Mouse (Mus musculus): ENCODE data around the gene Hrk. TPM values are rescaled to one million over a fixed set of nuclear protein-coding genes. Genes with fewer than 3 reads are reported as not detected.

The Hrk gene
- polyA plus RNA-seq, 1 experiment, result 0.02 TPM

- Histone ChIP-seq H3K4me3 (ENCODE audit: insufficient read depth, low read depth, low read length) (no peak overlapping the region), H3K4me1 (ENCODE audit: control insufficient read depth, insufficient read depth, low read length) (no peaks in the 10 kb centered on the region), H3K27me3 (replicated peaks; ENCODE audit: control insufficient read depth, insufficient read depth, low read length) (no peaks in the 10 kb centered on the region), H3K36me3 (ENCODE audit: control insufficient read depth, insufficient read depth, low read length) (no peaks in the 10 kb centered on the region), H3K27ac (ENCODE audit: insufficient read depth, low read depth, low read length) (no peak overlapping the region)
- TF ChIP-seq POLR2A (IDR thresholded peaks at IDR 0.05; ENCODE audit: low read depth, low read length) (no peak), CTCF (conservative IDR thresholded peaks at IDR 0.05; ENCODE audit: insufficient read depth, insufficient read length, low read depth, low read length) (no peak)
- 22% methylated on average over 18 of the region's 18 CpGs for WGBS
- no peak for DNase-seq
These were observed 27.8 kb downstream of the Hrk start for GRCm38 (mm10) chr5:118192221-118192620.

DNA sequence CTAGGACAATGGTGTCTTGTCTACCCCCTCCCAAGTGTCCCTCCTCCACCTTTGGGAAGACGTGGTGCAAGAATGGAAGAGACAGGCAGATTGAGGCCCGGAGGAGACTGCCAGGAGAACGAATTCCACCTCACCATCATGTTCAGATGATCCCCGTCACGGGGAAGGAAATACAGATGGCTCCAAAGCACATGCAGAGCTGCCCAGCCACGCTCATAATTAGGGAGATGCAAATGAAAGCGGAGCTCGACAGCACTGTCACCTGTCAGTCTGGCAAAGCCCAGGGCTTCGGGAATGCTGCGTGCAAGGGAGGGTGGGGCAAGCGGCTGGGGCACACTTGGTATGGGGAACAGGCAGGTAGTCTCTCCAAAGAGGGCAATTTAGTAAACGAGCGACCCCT is 33.0 kb downstream of the Hrk start:
- WGBS, result 84% methylated on average over 13 of the region's 13 CpGs
- H3K36me3 ChIP-seq (ENCODE audit: control insufficient read depth, insufficient read depth, low read length), result no peaks in the 10 kb centered on the region
- TF ChIP-seq CTCF (conservative IDR thresholded peaks at IDR 0.05; ENCODE audit: insufficient read depth, insufficient read length, low read depth, low read length), result no peak
- TF ChIP-seq POLR2A (IDR thresholded peaks at IDR 0.05; ENCODE audit: low read depth, low read length), result no peak
- no peak overlapping the region for H3K4me3 ChIP-seq (ENCODE audit: insufficient read depth, low read depth, low read length)
- no peaks in the 10 kb centered on the region for H3K4me1 ChIP-seq (ENCODE audit: control insufficient read depth, insufficient read depth, low read length)
- no peak for DNase-seq
- H3K27ac ChIP-seq (ENCODE audit: insufficient read depth, low read depth, low read length), result no peak overlapping the region
- no peaks in the 10 kb centered on the region for H3K27me3 ChIP-seq (replicated peaks; ENCODE audit: control insufficient read depth, insufficient read depth, low read length)

DNA sequence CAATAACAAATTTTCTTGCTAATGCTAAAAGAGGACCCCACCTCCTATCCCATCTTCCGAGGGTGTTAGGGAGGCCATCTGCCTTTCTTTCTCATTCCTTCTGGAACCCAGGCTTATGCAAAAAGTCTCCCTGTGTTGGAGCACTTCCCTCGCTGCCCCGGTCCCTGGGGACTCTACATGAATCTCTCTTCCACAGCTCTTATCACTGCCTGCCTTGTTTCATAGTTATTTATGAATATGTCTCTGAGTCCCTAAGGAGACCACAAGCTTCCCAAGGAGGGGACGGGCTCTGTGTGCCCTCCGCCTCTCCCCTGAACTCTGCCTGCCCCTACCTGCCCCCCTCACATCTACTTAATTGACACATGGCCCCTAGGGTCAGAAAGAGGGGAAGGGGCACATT is 35.2 kb downstream of the Hrk start:
- Histone ChIP-seq H3K27me3 (replicated peaks; ENCODE audit: control insufficient read depth, insufficient read depth, low read length) (no peaks in the 10 kb centered on the region), H3K27ac (ENCODE audit: insufficient read depth, low read depth, low read length) (no peak overlapping the region), H3K36me3 (ENCODE audit: control insufficient read depth, insufficient read depth, low read length) (no peaks in the 10 kb centered on the region), H3K4me3 (ENCODE audit: insufficient read depth, low read depth, low read length) (no peak overlapping the region), H3K4me1 (ENCODE audit: control insufficient read depth, insufficient read depth, low read length) (no peaks in the 10 kb centered on the region)
- WGBS, result 78% methylated on average over 5 of the region's 5 CpGs
- no peak for TF ChIP-seq CTCF (conservative IDR thresholded peaks at IDR 0.05; ENCODE audit: insufficient read depth, insufficient read length, low read depth, low read length)
- TF ChIP-seq POLR2A (IDR thresholded peaks at IDR 0.05; ENCODE audit: low read depth, low read length), result no peak
- DNase-seq, result no peak

- Histone ChIP-seq H3K4me3 (ENCODE audit: insufficient read depth, low read depth, low read length) (no peak overlapping the region), H3K4me1 (ENCODE audit: control insufficient read depth, insufficient read depth, low read length) (no peaks in the 10 kb centered on the region), H3K27ac (ENCODE audit: insufficient read depth, low read depth, low read length) (no peak overlapping the region), H3K36me3 (ENCODE audit: control insufficient read depth, insufficient read depth, low read length) (no peaks in the 10 kb centered on the region), H3K27me3 (replicated peaks; ENCODE audit: control insufficient read depth, insufficient read depth, low read length) (no peaks in the 10 kb centered on the region)
- DNase-seq, result peak; percentile 15
- TF ChIP-seq CTCF (conservative IDR thresholded peaks at IDR 0.05; ENCODE audit: insufficient read depth, insufficient read length, low read depth, low read length), result no peak
- no peak for TF ChIP-seq POLR2A (IDR thresholded peaks at IDR 0.05; ENCODE audit: low read depth, low read length)
- 49% methylated on average over 16 of the region's 16 CpGs for WGBS
These were observed 40.4 kb downstream of the Hrk start for GRCm38 (mm10) chr5:118204675-118205440.

DNA sequence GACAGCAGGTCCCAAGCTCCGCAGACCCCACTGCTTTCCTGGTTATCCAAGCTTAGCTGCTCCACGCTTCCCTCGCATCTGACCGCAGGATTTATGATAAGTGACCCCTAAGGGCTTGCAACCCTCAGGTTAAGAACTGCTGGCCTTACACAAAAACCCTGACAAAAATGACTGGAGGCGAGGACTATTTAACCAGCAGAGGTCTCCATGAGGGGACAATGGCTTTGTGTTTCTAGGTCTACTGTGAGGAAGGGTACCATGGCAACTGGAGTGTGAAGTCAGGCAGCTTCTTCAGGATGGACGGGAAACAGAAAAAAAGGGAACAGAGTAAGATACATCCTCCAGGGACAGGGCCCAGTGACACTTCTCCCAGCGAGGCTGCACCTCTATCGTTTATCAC is 41.4 kb downstream of the Hrk start:
- Histone ChIP-seq H3K4me3 (ENCODE audit: insufficient read depth, low read depth, low read length) (no peak overlapping the region), H3K27me3 (replicated peaks; ENCODE audit: control insufficient read depth, insufficient read depth, low read length) (no peaks in the 10 kb centered on the region), H3K27ac (ENCODE audit: insufficient read depth, low read depth, low read length) (no peak overlapping the region), H3K36me3 (ENCODE audit: control insufficient read depth, insufficient read depth, low read length) (no peaks in the 10 kb centered on the region), H3K4me1 (ENCODE audit: control insufficient read depth, insufficient read depth, low read length) (no peaks in the 10 kb centered on the region)
- WGBS, result 76% methylated on average over 8 of the region's 8 CpGs
- DNase-seq, result no peak
- TF ChIP-seq CTCF (conservative IDR thresholded peaks at IDR 0.05; ENCODE audit: insufficient read depth, insufficient read length, low read depth, low read length) (no peak), POLR2A (IDR thresholded peaks at IDR 0.05; ENCODE audit: low read depth, low read length) (no peak)

DNA sequence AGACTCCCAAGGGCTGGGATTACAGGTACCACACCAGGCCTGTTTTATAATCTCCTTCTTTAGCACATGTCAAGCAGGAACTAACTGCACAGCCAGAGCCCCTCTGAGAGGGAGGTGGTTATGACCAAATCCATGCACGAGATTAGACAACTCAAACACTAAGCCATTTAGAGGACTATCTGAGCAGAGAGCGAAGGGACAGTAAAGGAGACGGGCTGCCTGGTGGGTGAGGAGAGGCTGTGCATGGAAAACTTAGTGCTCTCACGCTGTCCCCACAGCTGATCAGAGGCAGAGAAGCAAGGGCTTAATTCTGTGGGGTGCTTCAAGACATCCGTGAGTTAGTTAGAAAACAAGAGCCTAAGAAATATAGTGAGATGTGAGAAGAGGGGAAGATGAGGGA is 49.6 kb downstream of the Hrk start:
- Histone ChIP-seq H3K4me3 (ENCODE audit: insufficient read depth, low read depth, low read length) (no peak overlapping the region), H3K27me3 (replicated peaks; ENCODE audit: control insufficient read depth, insufficient read depth, low read length) (no peaks in the 10 kb centered on the region), H3K27ac (ENCODE audit: insufficient read depth, low read depth, low read length) (no peak overlapping the region), H3K4me1 (ENCODE audit: control insufficient read depth, insufficient read depth, low read length) (no peaks in the 10 kb centered on the region), H3K36me3 (ENCODE audit: control insufficient read depth, insufficient read depth, low read length) (no peaks in the 10 kb centered on the region)
- TF ChIP-seq CTCF (conservative IDR thresholded peaks at IDR 0.05; ENCODE audit: insufficient read depth, insufficient read length, low read depth, low read length) (no peak), POLR2A (IDR thresholded peaks at IDR 0.05; ENCODE audit: low read depth, low read length) (no peak)
- WGBS, result 44% methylated on average over 5 of the region's 5 CpGs
- no peak for DNase-seq

DNA sequence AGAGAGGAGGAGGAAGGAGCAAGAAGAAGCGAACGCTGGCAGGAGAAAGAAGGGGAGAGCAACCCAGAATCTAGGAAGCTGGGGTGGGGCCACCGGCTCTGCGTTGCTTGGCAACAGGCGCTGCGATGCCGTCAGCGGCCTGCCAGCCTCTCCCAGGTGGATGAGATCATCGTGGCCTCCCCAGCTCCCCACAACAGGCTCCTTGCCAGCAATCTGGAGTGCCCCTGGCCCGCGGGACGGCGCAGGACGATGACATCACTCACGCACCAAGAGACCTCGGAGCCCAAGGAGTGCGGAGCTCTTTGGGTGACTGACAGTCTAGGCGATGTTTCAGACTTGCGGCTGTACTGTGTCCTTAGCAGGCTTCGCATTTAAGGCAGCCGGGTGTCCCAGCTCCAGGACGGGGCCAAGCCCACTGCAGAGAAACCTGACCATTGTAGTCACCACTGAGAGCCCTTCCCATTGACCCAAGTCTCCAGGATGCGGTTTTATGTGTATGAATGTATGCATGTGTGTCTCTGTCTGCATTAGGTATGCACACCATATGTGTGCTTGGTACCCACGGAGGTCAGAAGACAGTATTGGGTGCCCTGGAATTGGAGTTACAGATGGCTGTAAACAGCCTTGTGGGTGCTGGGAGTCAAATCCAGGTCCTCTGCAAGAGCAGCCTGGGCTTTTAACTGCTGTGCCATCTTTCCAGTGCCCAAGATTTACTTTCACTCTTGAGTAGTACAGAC is 50.1 kb downstream of the Hrk start:
- no peaks in the 10 kb centered on the region for H3K4me1 ChIP-seq (ENCODE audit: control insufficient read depth, insufficient read depth, low read length)
- 8% methylated on average over 24 of the region's 24 CpGs for WGBS
- DNase-seq, result peak; percentile 41
- H3K36me3 ChIP-seq (ENCODE audit: control insufficient read depth, insufficient read depth, low read length), result no peaks in the 10 kb centered on the region
- H3K4me3 ChIP-seq (ENCODE audit: insufficient read depth, low read depth, low read length), result no peak overlapping the region
- no peak overlapping the region for H3K27ac ChIP-seq (ENCODE audit: insufficient read depth, low read depth, low read length)
- no peaks in the 10 kb centered on the region for H3K27me3 ChIP-seq (replicated peaks; ENCODE audit: control insufficient read depth, insufficient read depth, low read length)
- TF ChIP-seq CTCF (conservative IDR thresholded peaks at IDR 0.05; ENCODE audit: insufficient read depth, insufficient read length, low read depth, low read length) (no peak), POLR2A (IDR thresholded peaks at IDR 0.05; ENCODE audit: low read depth, low read length) (no peak)
